22 mouse cellular contexts compared by ENCODE assay signal in genomic region chr6:139963775-139964174, GRCm38 (mm10).
DNase-seq lines count a peak whose midpoint lies in the region; ATAC-seq and TF ChIP-seq lines count a peak whose summit lies in the region.
"Had no signal": no experiment of that assay in that cellular context is flagged by ENCODE, and none has a peak within 500 bp of the region (broad histone marks: within the 10 kb centered on the region; RNA-seq: fewer than 3 reads in every experiment).

No protein-coding gene starts in this region.

- no peaks in the 10 kb centered on the region for H3K9me3 ChIP-seq in heart, embryonic 10.5 days
- no peaks in the 10 kb centered on the region for H3K9me3 ChIP-seq in lung, postnatal 0 days (ENCODE audit: low read length)
- no peaks in the 10 kb centered on the region for H3K9me3 ChIP-seq in hindbrain, embryonic 12.5 days (replicated peaks)
- H3K9me3 ChIP-seq: forebrain, embryonic 13.5 days; heart, embryonic 13.5 days; neural tube, embryonic 15.5 days had no signal

- ATAC-seq in lung, postnatal 0 days = peak; percentile 80
- no peak for ATAC-seq in hindbrain, embryonic 12.5 days (ENCODE audit: low FRiP score)
- ATAC-seq: activated CD4-positive, CD25-positive, alpha-beta regulatory T cell, adult 4 months; forebrain, embryonic 13.5 days; liver, postnatal 0 days had no signal

- DNase-seq in heart, adult 11 months = peak; percentile 95
- no peak for DNase-seq in heart, embryonic 10.5 days (ENCODE audit: low spot score)
- DNase-seq in lung, postnatal 0 days (ENCODE audit: low spot score) = peak; percentile 88
- DNase-seq in lung, postnatal 4 days = no peak
- peak; percentile 63 for DNase-seq in gastrocnemius, postnatal 25 days
- DNase-seq in mesoderm, embryonic 11.5 days (ENCODE audit: low read depth, low spot score) = peak; percentile 15
- no peak for DNase-seq in yolk sac, embryonic 10.5 days (ENCODE audit: low spot score)
- DNase-seq: cerebellum, adult 2 months; kidney, adult 18-20 months; kidney, postnatal 10 days; layer of hippocampus, postnatal 36 days; liver, postnatal 0 days; midbrain, embryonic 14.5 days; spleen, adult 18-20 months; thymus, adult 18-20 months; thymus, postnatal 4 days had no signal

- no peak overlapping the region for H3K4me3 ChIP-seq in heart, embryonic 10.5 days
- H3K4me3 ChIP-seq in lung, postnatal 0 days (ENCODE audit: low read depth, low read length) = no peak overlapping the region
- no peak overlapping the region for H3K4me3 ChIP-seq in hindbrain, embryonic 12.5 days
- H3K4me3 ChIP-seq: forebrain, embryonic 13.5 days; heart, embryonic 13.5 days; neural tube, embryonic 15.5 days had no signal

- no peak overlapping the region for H3K27ac ChIP-seq in heart, embryonic 10.5 days
- no peak overlapping the region for H3K27ac ChIP-seq in lung, postnatal 0 days (ENCODE audit: low read length)
- no peak overlapping the region for H3K27ac ChIP-seq in hindbrain, embryonic 12.5 days
- H3K27ac ChIP-seq: forebrain, embryonic 13.5 days; heart, embryonic 13.5 days; neural tube, embryonic 15.5 days had no signal

- H3K9ac ChIP-seq in lung, postnatal 0 days (replicated peaks; ENCODE audit: low read depth) = no peak overlapping the region
- no peak overlapping the region for H3K9ac ChIP-seq in hindbrain, embryonic 12.5 days
- H3K9ac ChIP-seq: forebrain, embryonic 13.5 days; heart, embryonic 13.5 days; liver, postnatal 0 days; neural tube, embryonic 15.5 days had no signal

- no peaks in the 10 kb centered on the region for H3K27me3 ChIP-seq in heart, embryonic 10.5 days (ENCODE audit: insufficient read depth, poor library complexity, severe bottlenecking)
- no peaks in the 10 kb centered on the region for H3K27me3 ChIP-seq in lung, postnatal 0 days (replicated peaks; ENCODE audit: insufficient read depth, low read length)
- no peaks in the 10 kb centered on the region for H3K27me3 ChIP-seq in hindbrain, embryonic 12.5 days
- H3K27me3 ChIP-seq: forebrain, embryonic 13.5 days; heart, embryonic 13.5 days; neural tube, embryonic 15.5 days had no signal

- TF ChIP-seq EP300 in lung, postnatal 0 days (IDR thresholded peaks at IDR 0.05) = peak; percentile 85

- H3K4me2 ChIP-seq in lung, postnatal 0 days (replicated peaks; ENCODE audit: low read depth, low read length) = no peak overlapping the region
- no peak overlapping the region for H3K4me2 ChIP-seq in hindbrain, embryonic 12.5 days (replicated peaks)
- H3K4me2 ChIP-seq: forebrain, embryonic 13.5 days; heart, embryonic 13.5 days; neural tube, embryonic 15.5 days had no signal

- no peak for TF ChIP-seq CTCF in lung, postnatal 0 days (IDR thresholded peaks at IDR 0.05)

- no peaks in the 10 kb centered on the region for H3K36me3 ChIP-seq in heart, embryonic 10.5 days
- no peaks in the 10 kb centered on the region for H3K36me3 ChIP-seq in lung, postnatal 0 days (ENCODE audit: insufficient read depth, low read length)
- H3K36me3 ChIP-seq in hindbrain, embryonic 12.5 days = no peaks in the 10 kb centered on the region
- H3K36me3 ChIP-seq: G1E; heart, embryonic 13.5 days; neural tube, embryonic 15.5 days had no signal

- H3K4me1 ChIP-seq in heart, embryonic 10.5 days = 0 out of 2 replicates have a peak, but pooled peaks cover 5% of the 10 kb centered on the region
- H3K4me1 ChIP-seq in lung, postnatal 0 days (ENCODE audit: insufficient read depth, low read depth, low read length) = no peaks in the 10 kb centered on the region
- H3K4me1 ChIP-seq in hindbrain, embryonic 12.5 days = peaks cover 10% of the 10 kb centered on the region; the same call in 1 of the 2 replicates

- 77% methylated on average over 3 of the region's 3 CpGs for WGBS in heart, embryonic 10.5 days
- 52% methylated on average over 3 of the region's 3 CpGs for WGBS in lung, postnatal 0 days
- WGBS in hindbrain, embryonic 12.5 days = 74% methylated on average over 3 of the region's 3 CpGs

Comparison
In these comparisons a context has a peak if more than half of its experiments do, and no peak if none do; other contexts are left out.
1. DNase-seq: peak in heart, adult 11 months (single experiment), lung, postnatal 0 days (single experiment), gastrocnemius, postnatal 25 days (single experiment) and mesoderm, embryonic 11.5 days (single experiment); none in heart, embryonic 10.5 days (single experiment), lung, postnatal 4 days (0 of 2) and yolk sac, embryonic 10.5 days (single experiment).